Mouse (Mus musculus): ENCODE measurements around the gene Galr3.
"Not testable (repeated sequence)": the region's sequence is repeated elsewhere in the genome, so short reads cannot be mapped to it uniquely, and the experiment has no call there.

Gene Galr3

GRCm38 (mm10) chr15:79041585-79041984 lies at the start of gene Galr3:
Gene Galr3, plus strand, starts transcription at chr15:79041885.
- no peak for DNase-seq (ENCODE audit: inconsistent ontology term)

DNA sequence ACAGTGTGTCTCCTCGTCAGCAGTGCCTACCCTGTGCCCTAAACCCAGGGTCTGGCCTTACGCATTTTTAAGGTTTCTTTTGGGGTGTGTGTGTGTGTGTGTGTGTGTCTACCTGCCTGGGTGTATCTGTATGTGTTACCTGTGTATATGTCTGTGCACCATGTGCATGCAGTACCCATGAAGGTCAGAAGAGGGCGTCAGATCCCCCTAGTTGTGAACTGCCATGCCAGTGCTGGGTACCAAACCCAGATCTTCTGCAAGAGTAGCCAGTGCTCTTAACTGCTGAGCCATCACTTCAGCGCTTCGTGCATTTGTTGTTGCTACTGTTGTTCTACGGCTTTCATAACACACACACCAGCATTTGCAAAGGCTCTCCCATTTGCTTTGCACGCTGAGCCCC lies 49.5 kb upstream of the Galr3 start:
- no peak for DNase-seq (ENCODE audit: inconsistent ontology term)

DNA sequence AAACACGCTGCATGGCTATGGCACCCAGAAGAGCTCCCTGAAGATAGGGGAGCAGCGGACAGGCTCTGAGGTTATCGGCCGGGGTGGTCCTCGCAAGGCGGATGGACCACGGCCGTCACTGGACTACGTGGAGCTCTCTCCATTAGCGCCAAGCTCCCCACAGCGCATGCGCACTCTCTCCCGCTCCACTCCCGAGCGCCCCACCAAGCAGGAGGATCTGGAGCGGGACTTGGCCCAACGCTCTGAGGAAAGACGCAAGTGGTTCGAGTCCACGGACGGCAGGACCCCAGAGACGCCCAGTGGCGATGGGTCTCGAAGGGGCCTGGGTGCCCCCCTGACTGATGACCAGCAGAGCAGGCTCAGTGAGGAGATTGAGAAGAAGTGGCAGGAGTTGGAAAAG lies 48.8 kb upstream of the Galr3 start:
- DNase-seq (ENCODE audit: inconsistent ontology term) = no peak

- DNase-seq (ENCODE audit: inconsistent ontology term) = no peak
Measured at GRCm38 (mm10) chr15:78995916-78996315, 45.8 kb upstream of the Galr3 start.

DNA sequence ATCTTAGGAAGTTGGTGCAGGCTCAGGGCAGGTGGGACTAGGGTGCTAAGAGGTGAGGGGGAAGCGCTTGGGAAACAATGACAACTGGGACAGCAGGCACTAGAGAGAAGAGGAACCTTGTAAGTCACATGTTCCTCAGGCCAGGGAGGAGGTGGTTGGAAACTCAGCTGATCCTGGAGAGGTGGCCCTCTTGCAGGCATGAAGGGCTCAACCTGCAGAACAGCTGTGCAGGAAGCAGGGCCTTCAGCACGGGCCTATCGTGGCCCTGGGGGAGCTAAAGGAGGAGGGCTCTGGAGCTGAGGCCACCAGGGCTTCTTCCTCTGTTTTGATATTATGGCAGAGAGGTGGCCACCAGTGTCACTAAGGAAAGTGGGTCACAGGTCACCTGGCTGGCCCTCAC lies 45.0 kb upstream of the Galr3 start:
- DNase-seq (ENCODE audit: inconsistent ontology term) = no peak

- no peak for DNase-seq (ENCODE audit: inconsistent ontology term)
Measured at GRCm38 (mm10) chr15:78998348-78998747, 43.3 kb upstream of the Galr3 start.

DNA sequence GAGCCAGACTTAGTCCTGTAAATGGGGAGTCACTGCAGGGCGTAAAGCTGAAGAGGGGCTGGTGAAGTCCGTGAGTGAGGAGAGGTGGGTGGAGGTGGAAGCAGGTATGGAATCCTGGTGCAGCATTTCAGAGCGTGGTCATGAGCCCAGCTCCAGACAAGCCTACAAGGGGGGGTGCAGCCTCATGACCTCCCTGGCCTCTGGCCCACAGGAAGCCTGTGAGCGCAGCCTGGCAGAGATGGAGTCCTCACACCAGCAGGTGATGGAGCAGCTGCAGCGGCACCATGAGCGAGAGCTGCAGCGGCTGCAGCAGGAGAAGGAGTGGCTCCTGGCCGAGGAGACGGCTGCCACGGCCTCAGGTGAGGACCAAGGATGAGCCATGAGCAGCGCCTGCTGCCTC lies 42.1 kb upstream of the Galr3 start:
- DNase-seq (ENCODE audit: inconsistent ontology term) = no peak

- no peak for DNase-seq (ENCODE audit: inconsistent ontology term)
Measured at GRCm38 (mm10) chr15:79000357-79000791, 41.3 kb upstream of the Galr3 start.

DNA sequence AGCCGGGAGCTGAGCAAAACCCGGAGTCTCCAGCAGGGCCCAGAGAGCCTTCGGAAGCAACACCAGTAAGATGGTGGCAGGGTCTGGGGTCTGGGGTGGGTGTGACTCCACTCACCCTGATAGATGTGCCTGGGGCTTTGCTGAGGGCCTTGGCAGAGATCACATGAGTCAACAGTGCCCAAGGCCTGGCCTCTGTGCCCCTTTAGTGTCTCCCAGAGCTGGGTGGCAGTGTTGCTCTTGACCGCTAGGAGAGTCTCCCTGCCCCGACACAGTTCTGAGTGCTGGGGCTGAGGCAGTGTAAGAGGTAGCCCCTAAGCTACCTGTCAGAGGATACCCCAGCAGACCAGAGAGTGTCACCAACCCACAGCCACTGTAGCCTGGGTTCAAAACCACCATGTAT lies 40.1 kb upstream of the Galr3 start:
- DNase-seq (ENCODE audit: inconsistent ontology term) = no peak

GRCm38 (mm10) chr15:79002036-79002435 lies 39.6 kb upstream of the Galr3 start:
- no peak for DNase-seq (ENCODE audit: inconsistent ontology term)

DNA sequence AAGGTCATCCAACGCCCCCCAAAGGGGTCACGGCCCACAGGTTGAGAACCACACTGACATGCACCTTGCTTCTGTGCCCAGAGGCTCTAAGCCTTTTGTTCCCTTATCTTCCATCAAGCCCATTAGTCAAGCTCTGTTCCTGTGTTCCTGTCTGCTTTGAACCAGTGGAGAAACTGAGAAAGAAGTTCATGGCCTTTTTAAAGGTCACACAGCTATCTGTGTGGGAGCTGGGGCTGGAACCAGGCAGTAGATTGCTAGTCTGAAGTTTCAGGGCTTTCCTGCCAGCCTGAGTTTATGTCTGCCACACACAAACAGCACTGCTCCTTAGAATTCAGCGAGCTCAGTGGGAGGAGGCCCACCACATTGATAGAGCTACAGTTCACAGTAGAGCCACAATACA lies 38.6 kb upstream of the Galr3 start:
- DNase-seq (ENCODE audit: inconsistent ontology term) = no peak

- DNase-seq (ENCODE audit: inconsistent ontology term) = no peak
Measured at GRCm38 (mm10) chr15:79005581-79005980, 36.1 kb upstream of the Galr3 start.

DNA sequence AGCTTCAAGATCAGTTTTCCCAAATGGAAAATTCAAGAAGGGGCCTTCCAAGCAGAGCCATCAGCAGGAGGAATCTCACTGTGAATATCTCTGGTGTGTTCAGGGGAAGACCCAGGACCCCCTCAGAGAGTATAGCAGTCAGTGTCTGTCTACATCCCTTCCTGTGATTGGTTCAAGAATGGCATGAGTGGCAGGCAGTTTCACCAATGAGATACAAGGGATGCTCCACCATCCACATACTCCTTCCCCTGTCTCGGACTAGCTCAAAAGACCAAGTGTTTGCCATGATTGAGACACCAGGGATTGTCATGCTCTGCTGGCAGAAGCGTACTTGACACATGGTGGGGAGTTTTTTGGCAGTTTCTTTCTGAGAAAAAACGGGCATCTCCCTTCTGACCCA lies 35.0 kb upstream of the Galr3 start:
- no peak for DNase-seq (ENCODE audit: inconsistent ontology term)

GRCm38 (mm10) chr15:79007059-79007458 lies 34.6 kb upstream of the Galr3 start:
- DNase-seq (ENCODE audit: inconsistent ontology term) = no peak

DNA sequence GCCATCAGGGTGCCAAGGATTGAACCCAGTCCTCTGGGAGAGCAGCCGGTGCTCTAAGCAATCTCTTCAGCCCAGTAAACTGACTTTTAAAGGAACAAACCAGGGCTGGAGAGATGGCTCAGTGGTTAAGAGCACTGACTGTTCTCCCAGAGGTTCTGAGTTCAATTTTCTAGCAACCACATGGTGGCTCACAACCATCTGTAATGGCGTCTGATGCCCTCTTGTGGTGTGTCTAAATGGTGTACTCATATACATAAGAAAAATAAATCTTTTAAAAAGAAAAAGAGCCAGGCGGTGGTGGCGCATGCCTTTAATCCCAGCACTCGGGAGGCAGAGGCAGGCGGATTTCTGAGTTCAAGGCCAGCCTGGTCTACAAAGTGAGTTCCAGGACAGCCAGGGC lies 33.8 kb upstream of the Galr3 start:
- DNase-seq (ENCODE audit: inconsistent ontology term) = not testable (repeated sequence)

GRCm38 (mm10) chr15:79009734-79010133 lies 32.0 kb upstream of the Galr3 start:
- no peak for DNase-seq (ENCODE audit: inconsistent ontology term)

DNA sequence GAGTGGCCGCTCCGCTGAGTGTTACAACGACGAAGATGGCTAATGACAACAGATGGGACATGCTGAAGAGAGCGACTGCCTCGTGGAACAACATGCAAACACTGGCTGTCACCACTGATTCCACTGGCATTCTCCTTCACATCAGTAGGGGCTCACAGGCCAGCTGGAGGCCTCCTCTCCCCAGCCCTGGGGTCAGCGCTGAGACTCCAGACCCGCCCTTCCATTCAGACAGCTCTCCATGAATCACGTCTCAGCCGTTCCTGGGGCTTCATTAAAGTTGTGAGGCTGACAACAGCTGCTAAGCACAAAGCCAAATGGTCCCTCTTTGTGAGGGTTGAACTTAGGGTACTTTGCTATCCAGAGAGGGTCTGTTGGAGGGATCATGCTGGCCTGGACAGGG lies 30.1 kb upstream of the Galr3 start:
- no peak for DNase-seq (ENCODE audit: inconsistent ontology term)

DNA sequence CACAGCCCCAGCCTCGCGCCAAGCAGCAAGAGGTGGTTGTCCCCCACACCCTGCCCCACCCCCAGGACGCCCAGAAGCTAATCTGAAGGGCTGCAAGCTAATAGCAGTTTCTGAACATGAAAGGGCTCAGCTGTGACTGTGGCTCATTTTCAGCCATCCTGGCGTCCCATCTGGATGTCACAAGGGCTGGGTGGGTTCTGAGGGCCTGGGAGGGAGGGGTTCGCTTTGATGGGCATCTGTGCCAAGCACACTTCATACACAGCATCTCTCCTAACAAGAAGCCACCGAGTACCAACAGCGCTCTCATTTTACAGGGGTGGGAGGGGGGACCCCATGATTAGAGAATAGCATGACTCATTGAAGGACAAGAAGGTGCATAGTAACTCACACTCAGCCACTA lies 28.3 kb upstream of the Galr3 start:
- DNase-seq (ENCODE audit: inconsistent ontology term) = no peak

GRCm38 (mm10) chr15:79018191-79018590 lies 23.5 kb upstream of the Galr3 start:
- peak; percentile 22 for DNase-seq (ENCODE audit: inconsistent ontology term)

GRCm38 (mm10) chr15:79018886-79019285 lies 22.8 kb upstream of the Galr3 start:
- DNase-seq (ENCODE audit: inconsistent ontology term) = no peak

DNA sequence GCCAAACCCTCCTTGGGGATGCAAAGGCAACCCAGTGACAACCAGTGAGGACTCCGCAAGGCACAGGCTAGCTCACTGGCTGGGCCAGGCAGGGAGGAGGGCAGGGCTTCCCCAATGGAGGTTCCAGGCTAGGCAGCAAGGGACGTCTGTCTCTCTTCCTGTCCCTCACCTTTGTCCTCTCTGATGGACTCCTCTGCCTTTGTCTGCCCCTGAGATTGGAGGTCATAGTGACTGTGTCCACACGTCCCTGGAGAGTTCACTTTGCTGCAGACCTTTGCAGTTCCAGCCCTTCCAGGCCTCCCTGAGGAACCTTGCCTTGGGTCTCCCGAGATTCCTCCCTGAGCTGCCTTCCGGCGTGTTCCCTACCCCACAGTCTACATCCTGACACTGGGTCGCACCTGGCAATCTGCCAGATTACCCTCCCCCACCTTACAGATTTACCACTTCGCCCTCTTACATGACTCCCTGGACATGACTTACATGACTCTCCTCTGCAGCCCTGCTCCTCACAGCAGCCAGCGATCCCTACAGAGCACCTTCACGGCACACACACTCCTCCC lies 18.9 kb upstream of the Galr3 start:
- no peak for DNase-seq (ENCODE audit: inconsistent ontology term)

GRCm38 (mm10) chr15:79023366-79023765 lies 18.3 kb upstream of the Galr3 start:
- no peak for DNase-seq (ENCODE audit: inconsistent ontology term)

DNA sequence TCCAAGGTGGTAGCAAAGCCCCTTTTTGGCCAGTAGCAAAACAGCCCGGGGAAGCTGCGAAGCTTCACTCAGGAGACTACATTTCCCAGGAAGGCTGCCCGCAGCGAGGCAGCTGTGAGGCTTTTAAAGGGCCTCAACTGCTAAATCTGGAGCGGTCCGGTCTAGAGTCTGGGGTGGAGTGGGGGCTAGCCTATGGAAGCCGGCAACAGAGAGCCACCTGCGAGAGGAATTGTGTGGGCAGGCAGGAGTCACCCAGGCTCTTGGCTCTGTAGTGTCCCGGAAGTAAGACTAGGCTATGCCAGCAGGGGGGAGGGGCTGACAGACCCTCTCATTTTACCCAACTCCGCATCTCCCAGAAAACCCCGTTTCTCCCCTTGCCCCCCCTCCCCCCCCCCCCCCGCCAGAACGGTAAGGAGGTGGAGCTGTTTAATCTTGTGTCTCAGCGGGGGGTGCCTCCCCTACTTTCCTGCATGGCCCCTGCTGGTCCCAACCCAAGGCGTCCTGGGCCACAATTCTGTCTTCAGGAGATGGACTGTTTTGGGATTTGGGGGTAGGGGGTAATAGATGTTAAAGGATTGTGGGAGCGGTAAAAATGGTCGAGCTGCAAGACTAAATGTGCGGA lies 15.9 kb upstream of the Galr3 start:
- no peak for DNase-seq (ENCODE audit: inconsistent ontology term)

All from Muller cell, postnatal 12 days (primary cell).